Mouse (Mus musculus) ES-Bruce4 (cell line): ENCODE measurements at regions not wholly inside any gene's neighbourhood (a gene's known extent, or its start where the extent isn't known, plus 50 kb on each side); places are given as distances from the start of the nearest gene placed in this dataset.

Experiments used
- CTCF ChIP-seq: IDR thresholded peaks from one replicate; pipeline ENCODE4 v1.8.1; 2011; ENCODE audit warnings: low read depth, low read length
- EP300 ChIP-seq: IDR thresholded peaks from 2 replicates; pipeline ENCODE4 v1.6.1; 2011; ENCODE audit warnings: low read depth, low read length; ENCODE audit not compliant: insufficient read depth
- POLR2A ChIP-seq: IDR thresholded peaks from one replicate; pipeline ENCODE4 v1.8.1; 2011; ENCODE audit warnings: low read length; ENCODE audit not compliant: insufficient read depth

DNA sequence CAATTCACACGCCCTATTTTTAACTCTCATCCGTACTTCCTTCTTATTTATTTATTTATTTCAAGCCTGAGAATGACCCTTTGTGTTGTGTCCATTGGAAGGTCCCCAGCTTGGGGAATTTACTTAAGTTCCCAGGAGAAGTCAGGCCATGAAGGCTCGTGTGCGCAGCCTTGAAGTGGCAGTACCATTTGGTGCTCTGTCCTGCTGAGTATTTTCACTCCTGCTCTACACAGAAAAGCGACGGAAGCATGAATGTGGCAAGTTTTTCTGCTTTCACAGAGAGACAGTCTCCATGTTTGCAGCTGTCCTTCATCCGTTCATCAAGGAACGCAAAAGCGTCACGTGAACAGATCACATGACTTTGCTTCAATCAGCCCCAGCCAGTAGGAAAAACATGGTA lies 610.2 kb upstream of the Clint1 start:
- TF ChIP-seq CTCF (no peak), EP300 (no peak), POLR2A (no peak)
